Mouse (Mus musculus) intestine, embryonic 15.5 days (tissue): ENCODE data around the gene Dennd1a. TPM values are rescaled to one million over a fixed set of nuclear protein-coding genes. Genes with fewer than 3 reads are reported as not detected.

Experiments used
- ATAC-seq: fragments of 200-750 bp; cut with Nextera tagmentation; 2 replicates; pipeline ENCODE4 v1.8.0; 2017; ENCODE audit warnings: moderate TSS enrichment, moderate library complexity
- H3K27ac ChIP-seq: fragments of 300-500 bp; sonication (generic); 2 replicates; pipeline ENCODE4 v1.5.1; 2015; ENCODE audit warnings: mild to moderate bottlenecking, inconsistent platforms
- H3K27me3 ChIP-seq: fragments of 300-500 bp; sonication (generic); replicated peaks from 2 replicates; pipeline ENCODE4 v1.6.1; 2015; ENCODE audit warnings: inconsistent platforms
- H3K36me3 ChIP-seq: fragments of 300-500 bp; sonication (generic); 2 replicates; pipeline ENCODE4 v1.6.1; 2015; ENCODE audit warnings: inconsistent platforms
- H3K4me1 ChIP-seq: fragments of 300-500 bp; sonication (generic); replicated peaks from 2 replicates; pipeline ENCODE4 v1.6.1; 2015; ENCODE audit warnings: inconsistent platforms
- H3K4me2 ChIP-seq: fragments of 300-500 bp; sonication (generic); replicated peaks from 2 replicates; pipeline ENCODE4 v1.6.1; 2015; ENCODE audit warnings: mild to moderate bottlenecking, inconsistent platforms
- H3K4me3 ChIP-seq: fragments of 300-500 bp; sonication (generic); replicated peaks from 2 replicates; pipeline ENCODE4 v1.5.1; 2015; ENCODE audit warnings: inconsistent platforms
- H3K9ac ChIP-seq: fragments of 300-500 bp; sonication (generic); 2 replicates; pipeline ENCODE4 v1.6.1; 2015; ENCODE audit warnings: inconsistent platforms
- H3K9me3 ChIP-seq: fragments of 300-500 bp; sonication (generic); 2 replicates; pipeline ENCODE4 v1.6.1; 2016; ENCODE audit warnings: inconsistent platforms
- WGBS: fragments of 180-500 bp; shearing (Covaris S2); methylation state at CpG from one replicate; pipeline ENCODE4 v1.1.7; 2015; 5-methylcytosine and 5-hydroxymethylcytosine counted together
- polyA plus RNA-seq: library from polyadenylated mRNA; unstranded; fragments of >200 nt; fragmentation: Nextera tagmentation; extraction: Ambion mirVana; gene quantifications from 2 replicates; pipeline ENCODE4 v1.2.1, GENCODE M21; 2015

Dennd1a gene
- polyA plus RNA-seq, 1 experiment from 2014 or later, result 11.2 TPM

GRCm38 (mm10) chr2:38221461-38221860 lies 65.7 kb downstream of the Dennd1a start:
- H3K4me2 ChIP-seq, result no peak overlapping the region
- no peaks in the 10 kb centered on the region for H3K27me3 ChIP-seq
- no peak overlapping the region for H3K9ac ChIP-seq
- no peak overlapping the region for H3K4me3 ChIP-seq
- no peaks in the 10 kb centered on the region for H3K9me3 ChIP-seq
- no peaks in the 10 kb centered on the region for H3K36me3 ChIP-seq
- no peak for ATAC-seq
- no peaks in the 10 kb centered on the region for H3K4me1 ChIP-seq
- no peak overlapping the region for H3K27ac ChIP-seq

GRCm38 (mm10) chr2:38220687-38221435 lies 66.3 kb downstream of the Dennd1a start:
- H3K27me3 ChIP-seq, result no peaks in the 10 kb centered on the region
- H3K4me1 ChIP-seq, result no peaks in the 10 kb centered on the region
- WGBS, result 36% methylated on average over 4 of the region's 4 CpGs
- ATAC-seq, result no peak
- H3K9ac ChIP-seq, result no peak overlapping the region
- no peaks in the 10 kb centered on the region for H3K9me3 ChIP-seq
- no peak overlapping the region for H3K27ac ChIP-seq
- no peaks in the 10 kb centered on the region for H3K36me3 ChIP-seq
- H3K4me2 ChIP-seq, result no peak overlapping the region
- no peak overlapping the region for H3K4me3 ChIP-seq

GRCm38 (mm10) chr2:38219666-38220065 lies 67.5 kb downstream of the Dennd1a start:
- no peak overlapping the region for H3K9ac ChIP-seq
- no peak overlapping the region for H3K4me3 ChIP-seq
- no peak for ATAC-seq

GRCm38 (mm10) chr2:38213041-38213440 lies 74.1 kb downstream of the Dennd1a start:
- Histone ChIP-seq H3K4me2 (no peak overlapping the region), H3K9ac (no peak overlapping the region), H3K27me3 (no peaks in the 10 kb centered on the region), H3K9me3 (no peaks in the 10 kb centered on the region), H3K27ac (no peak overlapping the region), H3K4me1 (no peaks in the 10 kb centered on the region), H3K36me3 (no peaks in the 10 kb centered on the region), H3K4me3 (no peak overlapping the region)
- 63% methylated on average over 1 of the region's 1 CpGs for WGBS
- no peak for ATAC-seq

More at GRCm38 (mm10) chr2:38219666-38220065, 67.5 kb downstream of the Dennd1a start:
- Histone ChIP-seq H3K4me1 (no peaks in the 10 kb centered on the region), H3K36me3 (no peaks in the 10 kb centered on the region), H3K4me2 (no peak overlapping the region), H3K27ac (no peak overlapping the region), H3K9me3 (no peaks in the 10 kb centered on the region), H3K27me3 (no peaks in the 10 kb centered on the region)
- 95% methylated on average over 2 of the region's 2 CpGs for WGBS

GRCm38 (mm10) chr2:38211426-38211825 lies 75.8 kb downstream of the Dennd1a start:
- H3K9ac ChIP-seq, result no peak overlapping the region
- H3K4me1 ChIP-seq, result no peaks in the 10 kb centered on the region
- no peak overlapping the region for H3K4me3 ChIP-seq
- no peak for ATAC-seq
- H3K27ac ChIP-seq, result no peak overlapping the region
- no peaks in the 10 kb centered on the region for H3K36me3 ChIP-seq
- H3K9me3 ChIP-seq, result no peaks in the 10 kb centered on the region
- no peaks in the 10 kb centered on the region for H3K27me3 ChIP-seq
- 86% methylated on average over 2 of the region's 2 CpGs for WGBS
- no peak overlapping the region for H3K4me2 ChIP-seq

GRCm38 (mm10) chr2:38207752-38208151 lies 79.4 kb downstream of the Dennd1a start:
- H3K4me2 ChIP-seq, result no peak overlapping the region
- H3K9me3 ChIP-seq, result no peaks in the 10 kb centered on the region
- no peaks in the 10 kb centered on the region for H3K27me3 ChIP-seq
- H3K4me1 ChIP-seq, result no peaks in the 10 kb centered on the region
- H3K9ac ChIP-seq, result no peak overlapping the region
- H3K4me3 ChIP-seq, result no peak overlapping the region
- no peaks in the 10 kb centered on the region for H3K36me3 ChIP-seq
- ATAC-seq, result no peak
- 95% methylated on average over 1 of the region's 1 CpGs for WGBS
- no peak overlapping the region for H3K27ac ChIP-seq

- Histone ChIP-seq H3K9ac (no peak overlapping the region), H3K4me2 (no peak overlapping the region), H3K27me3 (no peaks in the 10 kb centered on the region), H3K27ac (no peak overlapping the region), H3K36me3 (no peaks in the 10 kb centered on the region), H3K4me3 (no peak overlapping the region), H3K4me1 (no peaks in the 10 kb centered on the region), H3K9me3 (no peaks in the 10 kb centered on the region)
- ATAC-seq, result no peak
- 64% methylated on average over 5 of the region's 5 CpGs for WGBS
Observed at GRCm38 (mm10) chr2:38205281-38205680, 81.9 kb downstream of the Dennd1a start.

- Histone ChIP-seq H3K9ac (no peak overlapping the region), H3K36me3 (no peaks in the 10 kb centered on the region), H3K4me2 (no peak overlapping the region), H3K4me1 (no peaks in the 10 kb centered on the region), H3K27ac (no peak overlapping the region), H3K4me3 (no peak overlapping the region), H3K27me3 (no peaks in the 10 kb centered on the region), H3K9me3 (no peaks in the 10 kb centered on the region)
- ATAC-seq, result no peak
- WGBS, result 33% methylated on average over 2 of the region's 2 CpGs
Observed at GRCm38 (mm10) chr2:38204696-38205095, 82.5 kb downstream of the Dennd1a start.

GRCm38 (mm10) chr2:38198072-38198471 lies 89.1 kb downstream of the Dennd1a start:
- no peaks in the 10 kb centered on the region for H3K36me3 ChIP-seq
- H3K27me3 ChIP-seq, result no peaks in the 10 kb centered on the region
- H3K9me3 ChIP-seq, result no peaks in the 10 kb centered on the region
- H3K27ac ChIP-seq, result no peak overlapping the region
- ATAC-seq, result no peak
- 86% methylated on average over 1 of the region's 1 CpGs for WGBS
- H3K4me1 ChIP-seq, result 0 out of 2 replicates have a peak, but pooled peaks cover 3% of the 10 kb centered on the region
- no peak overlapping the region for H3K9ac ChIP-seq
- H3K4me2 ChIP-seq, result no peak overlapping the region
- no peak overlapping the region for H3K4me3 ChIP-seq

- no peak overlapping the region for H3K4me3 ChIP-seq
- H3K27me3 ChIP-seq, result no peaks in the 10 kb centered on the region
- no peaks in the 10 kb centered on the region for H3K9me3 ChIP-seq
- 0 out of 2 replicates have a peak, but pooled peaks cover 3% of the 10 kb centered on the region for H3K4me1 ChIP-seq
- H3K27ac ChIP-seq, result no peak overlapping the region
- ATAC-seq, result no peak
- 46% methylated on average over 9 of the region's 9 CpGs for WGBS
- H3K9ac ChIP-seq, result no peak overlapping the region
- H3K4me2 ChIP-seq, result no peak overlapping the region
- H3K36me3 ChIP-seq, result no peaks in the 10 kb centered on the region
Observed at GRCm38 (mm10) chr2:38196199-38197060, 90.8 kb downstream of the Dennd1a start.

- 98% methylated on average over 1 of the region's 1 CpGs for WGBS
- H3K36me3 ChIP-seq, result no peaks in the 10 kb centered on the region
- H3K27ac ChIP-seq, result no peak overlapping the region
- no peak for ATAC-seq
- H3K9ac ChIP-seq, result no peak overlapping the region
- H3K4me3 ChIP-seq, result no peak overlapping the region
- no peak overlapping the region for H3K4me2 ChIP-seq
- H3K27me3 ChIP-seq, result no peaks in the 10 kb centered on the region
- H3K4me1 ChIP-seq, result 0 out of 2 replicates have a peak, but pooled peaks cover 3% of the 10 kb centered on the region
- no peaks in the 10 kb centered on the region for H3K9me3 ChIP-seq
Observed at GRCm38 (mm10) chr2:38192007-38192406, 95.2 kb downstream of the Dennd1a start.

- H3K9me3 ChIP-seq, result no peaks in the 10 kb centered on the region
- H3K9ac ChIP-seq, result no peak overlapping the region
- H3K27ac ChIP-seq, result no peak overlapping the region
- ATAC-seq, result no peak
- H3K4me1 ChIP-seq, result 0 out of 2 replicates have a peak, but pooled peaks cover 3% of the 10 kb centered on the region
- no peaks in the 10 kb centered on the region for H3K36me3 ChIP-seq
- no peak overlapping the region for H3K4me2 ChIP-seq
- no peaks in the 10 kb centered on the region for H3K27me3 ChIP-seq
- no peak overlapping the region for H3K4me3 ChIP-seq
Observed at GRCm38 (mm10) chr2:38191601-38192000, 95.6 kb downstream of the Dennd1a start.
